Mouse (Mus musculus): ENCODE data around the gene Mapk12.

The Mapk12 gene

DNA sequence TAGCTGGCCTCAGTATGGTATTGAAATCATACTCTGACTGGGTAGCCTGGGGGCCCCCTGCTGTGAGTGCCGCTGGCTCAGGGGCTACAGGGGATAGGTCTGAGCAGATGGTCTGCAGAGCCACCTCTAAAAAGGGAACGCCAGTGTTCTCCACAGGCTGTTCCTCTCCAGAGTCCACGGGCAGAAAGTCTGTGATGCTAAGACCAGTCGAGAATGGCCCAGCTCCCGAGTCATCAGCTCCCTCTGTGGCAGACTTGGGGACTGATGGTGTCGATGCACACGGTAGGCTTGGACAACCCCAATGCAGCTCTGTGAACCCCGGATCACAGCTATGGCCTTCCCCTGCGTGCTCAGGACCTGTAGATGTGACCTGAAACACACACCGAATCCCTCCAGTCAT, 36.6 kb downstream of the Mapk12 start:
- in situ Hi-C loops (cut with MboI; ENCODE audit: unreplicated experiment in 2 of 2): loop anchor here (25.0 kb wide), 1 partner anchor 108 kb away; the partner anchor contains the start of gene Ppp6r2 (in 2 of the 2)

- in situ Hi-C loops (cut with MboI; ENCODE audit: unreplicated experiment in 2 of 2): loop anchor here (25.0 kb wide), 1 partner anchor 110 kb away; the partner anchor contains the start of gene Ppp6r2 (in 2 of the 2)
Observed at GRCm38 (mm10) chr15:89102646-89103045, 37.9 kb downstream of the Mapk12 start.

- in situ Hi-C loops (cut with MboI; ENCODE audit: unreplicated experiment in 2 of 2): loop anchor here (25.0 kb wide), 1 partner anchor 111 kb away; the partner anchor contains the start of gene Ppp6r2 (in 2 of the 2)
Observed at GRCm38 (mm10) chr15:89100823-89101222, 39.7 kb downstream of the Mapk12 start.

- in situ Hi-C loops (cut with MboI; ENCODE audit: unreplicated experiment in 2 of 2): no loop called here
Observed at GRCm38 (mm10) chr15:89098616-89099015, 41.9 kb downstream of the Mapk12 start.

- in situ Hi-C loops (cut with MboI; ENCODE audit: unreplicated experiment in 2 of 2): no loop called here
Observed at GRCm38 (mm10) chr15:89097450-89097849, 43.1 kb downstream of the Mapk12 start.

GRCm38 (mm10) chr15:89092181-89092580, 48.3 kb downstream of the Mapk12 start:
- in situ Hi-C loops (cut with MboI; ENCODE audit: unreplicated experiment in 2 of 2): no loop called here

GRCm38 (mm10) chr15:89090662-89091061, 49.8 kb downstream of the Mapk12 start:
- in situ Hi-C loops (cut with MboI; ENCODE audit: unreplicated experiment in 2 of 2): no loop called here

GRCm38 (mm10) chr15:89089248-89090051, 51.1 kb downstream of the Mapk12 start:
- in situ Hi-C loops (cut with MboI; ENCODE audit: unreplicated experiment in 2 of 2): no loop called here

DNA sequence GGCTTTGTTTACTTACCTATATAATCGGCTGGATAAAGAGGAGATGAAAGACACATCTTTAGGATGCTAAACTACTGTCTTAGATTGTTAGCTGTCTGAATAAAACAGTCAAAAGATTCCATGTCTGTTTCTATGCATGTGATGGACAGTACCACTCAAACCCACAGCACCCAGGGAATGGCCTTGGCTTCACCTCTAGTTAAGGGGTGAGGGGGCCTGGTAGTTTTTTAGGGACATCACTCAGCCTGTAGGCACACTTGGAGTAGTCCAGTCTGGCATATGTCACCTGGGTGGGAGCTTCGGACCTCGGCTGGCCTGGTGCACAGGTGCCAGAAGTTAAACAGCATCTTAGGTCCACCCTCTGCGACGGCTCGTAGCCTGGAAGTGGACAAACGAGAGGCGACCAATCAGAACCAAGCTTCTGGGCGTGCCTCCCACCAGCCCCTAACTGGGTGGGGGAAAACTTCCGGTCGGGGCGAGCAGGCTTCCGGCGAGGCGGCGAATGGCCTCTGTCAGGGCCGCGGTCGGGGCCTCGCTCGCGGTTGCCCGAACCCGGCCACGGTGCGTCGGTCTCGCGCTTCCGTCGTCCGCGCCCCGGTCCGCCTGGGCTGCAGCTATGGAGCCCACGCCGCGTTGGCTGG, 51.8 kb downstream of the Mapk12 start, which contains the start of gene Selenoo:
TSS of gene Selenoo (plus strand) at position 478 of the 641 bp plus-strand sequence.
- in situ Hi-C loops (cut with MboI; ENCODE audit: unreplicated experiment in 2 of 2): no loop called here

- in situ Hi-C loops (cut with MboI; ENCODE audit: unreplicated experiment in 2 of 2): no loop called here
Observed at GRCm38 (mm10) chr15:89084826-89085225, 55.7 kb downstream of the Mapk12 start.

DNA sequence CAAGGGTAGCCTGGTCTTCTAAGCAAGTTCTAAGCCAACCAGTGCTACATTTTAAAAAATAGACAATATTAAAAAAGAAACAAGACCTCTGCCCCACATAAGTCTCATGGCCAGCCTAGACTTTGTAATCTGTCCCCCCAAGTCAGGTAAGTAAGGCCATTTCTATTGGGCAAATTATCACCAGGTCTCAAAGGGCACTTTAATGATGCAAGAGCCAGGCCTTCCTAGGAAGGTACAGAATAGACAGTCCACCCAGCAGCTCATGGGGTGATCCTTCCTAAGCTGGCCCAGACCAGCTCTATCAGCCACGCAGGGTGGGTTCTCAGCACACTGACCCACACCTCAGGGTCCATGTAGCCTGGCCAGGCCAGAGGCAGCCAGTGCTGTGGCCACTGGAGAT, 56.6 kb downstream of the Mapk12 start:
- in situ Hi-C loops (cut with MboI; ENCODE audit: unreplicated experiment in 2 of 2): no loop called here

Measured in v-Abl transformed pro-B cells (cell line).